ENCODE assay signal across 8 mouse cellular contexts in genomic region chr16:33965878-33966537, GRCm38 (mm10). TPM values are rescaled to one million over a fixed set of nuclear protein-coding genes. Genes with fewer than 3 reads are reported as not detected.
DNase-seq lines count a peak whose midpoint lies in the region; ATAC-seq and TF ChIP-seq lines count a peak whose summit lies in the region.

No protein-coding gene starts in this region.

- H3K4me2 ChIP-seq in liver, embryonic 16.5 days (ENCODE audit: low read depth, low read length), result peak overlapping the region; percentile 78

- no peak for ATAC-seq in liver, embryonic 16.5 days (ENCODE audit: low read depth)

- peak overlapping the region; percentile 76 for H3K27ac ChIP-seq in heart, adult 2 months
- peak overlapping the region; percentile 93 for H3K27ac ChIP-seq in hindbrain, embryonic 10.5 days
- H3K27ac ChIP-seq in liver, embryonic 16.5 days (ENCODE audit: low read length), result peak overlapping the region; percentile 45

- no peaks in the 10 kb centered on the region for H3K36me3 ChIP-seq in heart, adult 2 months (ENCODE audit: control insufficient read depth, insufficient read depth, low read length)
- H3K36me3 ChIP-seq in hindbrain, embryonic 10.5 days, result peaks cover 36% of the 10 kb centered on the region
- H3K36me3 ChIP-seq in liver, embryonic 16.5 days (ENCODE audit: control insufficient read depth, insufficient read depth), result peaks cover 16% of the 10 kb centered on the region

- TF ChIP-seq CTCF in heart, adult 2 months (IDR thresholded peaks at IDR 0.05), result no peak

- H3K9me3 ChIP-seq in hindbrain, embryonic 10.5 days, result no peaks in the 10 kb centered on the region
- no peaks in the 10 kb centered on the region for H3K9me3 ChIP-seq in liver, embryonic 16.5 days (replicated peaks; ENCODE audit: control insufficient read depth, low read length)

- no peak for TF ChIP-seq EP300 in heart, adult 2 months (IDR thresholded peaks at IDR 0.05; ENCODE audit: insufficient read depth, low read depth, low read length)

- peak overlapping the region; percentile 85 for H3K4me3 ChIP-seq in heart, adult 2 months
- H3K4me3 ChIP-seq in hindbrain, embryonic 10.5 days, result peak overlapping the region; percentile 93
- peak overlapping the region; percentile 84 for H3K4me3 ChIP-seq in liver, embryonic 16.5 days (ENCODE audit: low read depth, low read length)

- H3K27me3 ChIP-seq in heart, adult 2 months (ENCODE audit: control insufficient read depth, insufficient read depth, low read length), result no peaks in the 10 kb centered on the region
- H3K27me3 ChIP-seq in hindbrain, embryonic 10.5 days (ENCODE audit: insufficient read depth, poor library complexity, severe bottlenecking), result no peaks in the 10 kb centered on the region
- H3K27me3 ChIP-seq in liver, embryonic 16.5 days (ENCODE audit: control insufficient read depth, insufficient read depth, low read depth, low read length), result no peaks in the 10 kb centered on the region

- H3K4me1 ChIP-seq in heart, adult 2 months (ENCODE audit: control insufficient read depth, insufficient read depth, low read length), result no peaks in the 10 kb centered on the region; the same call in 1 of the 2 replicates
- H3K4me1 ChIP-seq in hindbrain, embryonic 10.5 days (replicated peaks), result peaks cover 28% of the 10 kb centered on the region
- peaks cover 10% of the 10 kb centered on the region for H3K4me1 ChIP-seq in liver, embryonic 16.5 days (ENCODE audit: control insufficient read depth, low read depth, low read length)

- H3K79me2 ChIP-seq in heart, adult 2 months (replicated peaks; ENCODE audit: control insufficient read depth, insufficient read depth, low read length), result no peaks in the 10 kb centered on the region

- TF ChIP-seq POLR2A in heart, adult 2 months (IDR thresholded peaks at IDR 0.05; ENCODE audit: insufficient read depth, low read depth, low read length), result no peak

- peak overlapping the region; percentile 87 for H3K9ac ChIP-seq in heart, adult 2 months (ENCODE audit: low read depth, low read length)
- H3K9ac ChIP-seq in liver, embryonic 16.5 days (ENCODE audit: low read depth, low read length), result peak overlapping the region; percentile 78

- DNase-seq in heart, adult 2 months, result no peak
- no peak for DNase-seq in heart, postnatal 10 days
- peak; percentile 62 for DNase-seq in 416B (ENCODE audit: low read depth)
- DNase-seq in adrenal gland, postnatal 25 days, result peak; percentile 55
- DNase-seq in hindbrain, embryonic 10.5 days (ENCODE audit: low spot score), result no peak
- DNase-seq in left cerebral cortex, adult 8-10 months (ENCODE audit: low spot score in 2 of 2), result no peak
- DNase-seq in cerebellum, postnatal 14 days, result no peak

- intact Hi-C loops in heart, adult 2 months (cut with DNase I), result no loop called here
- intact Hi-C loops in heart, postnatal 10 days (cut with DNase I), result no loop called here

- 18% methylated on average over 15 of the region's 15 CpGs for WGBS in heart, adult 2 months
- WGBS in hindbrain, embryonic 10.5 days, result 23% methylated on average over 15 of the region's 15 CpGs
- WGBS in liver, embryonic 16.5 days (ENCODE audit: insufficient replicate concordance), result 3% methylated on average over 15 of the region's 15 CpGs

RNA-seq across cellular contexts. Expression of gene Umps, which starts 0.8 kb away (rescaled TPM):
- total RNA-seq in heart, adult 2 months (2021), result 1 to 10 TPM; 7.9 to 8.4 TPM
- polyA plus RNA-seq in heart, adult 2 months (2012; rRNA removed), result 3.8 and 5.5 TPM in 2 replicates
- 10 to 100 TPM; 12.0 to 12.1 TPM for total RNA-seq in heart, postnatal 10 days (2021)
- 48.2 and 55.5 TPM in 2 replicates for total RNA-seq in adrenal gland, postnatal 25 days (2021)
- polyA plus RNA-seq in hindbrain, embryonic 10.5 days (2016; fragmentation: Nextera tagmentation; extraction: Ambion mirVana), result 63.8 and 87.1 TPM in 2 replicates
- 30.9 and 31.2 TPM in 2 replicates for polyA plus RNA-seq in liver, embryonic 16.5 days (2015; fragmentation: Nextera tagmentation; extraction: Ambion mirVana)
- 10 to 100 TPM; 13.0 to 13.5 (median 13.2) TPM for total RNA-seq in left cerebral cortex, adult 8-10 months (2022)

Comparison
In these comparisons a context has a peak if more than half of its experiments do, and no peak if none do; other contexts are left out.
1. DNase-seq: peak in 416B (single experiment) and adrenal gland, postnatal 25 days (single experiment); none in heart, adult 2 months (0 of 2), heart, postnatal 10 days (0 of 2), hindbrain, embryonic 10.5 days (single experiment), left cerebral cortex, adult 8-10 months (0 of 2) and cerebellum, postnatal 14 days (0 of 2).
2. Peak in every context shown above with its lines, with median percentiles within 50 percentile points of each other: H3K27ac ChIP-seq and H3K4me3 ChIP-seq.